Mouse (Mus musculus) limb, embryonic 13.5 days (tissue): ENCODE data around the gene Arap2. TPM values are rescaled to one million over a fixed set of nuclear protein-coding genes. Genes with fewer than 3 reads are reported as not detected.
A peak's percentile ranks its signal among the peaks of the same experiment; 100 is the strongest.

Experiments used
- ATAC-seq: fragments of 200-750 bp; cut with Nextera tagmentation; 2 replicates; pipeline ENCODE4 v1.8.0; 2017; ENCODE audit warnings: low read depth, moderate number of reproducible peaks, moderate TSS enrichment; ENCODE audit not compliant: low FRiP score
- H3K27ac ChIP-seq: fragments of 300-500 bp; sonication (generic); 2 replicates; pipeline ENCODE4 v1.5.1; 2015; ENCODE audit warnings: inconsistent platforms, mild to moderate bottlenecking, moderate library complexity
- H3K27me3 ChIP-seq: fragments of 300-500 bp; sonication (generic); 2 replicates; pipeline ENCODE4 v1.6.1; 2015; ENCODE audit warnings: mild to moderate bottlenecking, inconsistent platforms
- H3K36me3 ChIP-seq: fragments of 300-500 bp; sonication (generic); 2 replicates; pipeline ENCODE4 v1.6.1; 2015; ENCODE audit warnings: inconsistent platforms, mild to moderate bottlenecking, moderate library complexity
- H3K4me1 ChIP-seq: fragments of 300-500 bp; sonication (generic); 2 replicates; pipeline ENCODE4 v1.6.1; 2015; ENCODE audit warnings: inconsistent platforms
- H3K4me2 ChIP-seq: fragments of 300-500 bp; sonication (generic); replicated peaks from 2 replicates; pipeline ENCODE4 v1.6.1; 2015; ENCODE audit warnings: inconsistent platforms, mild to moderate bottlenecking, moderate library complexity
- H3K4me3 ChIP-seq: fragments of 300-500 bp; sonication (generic); 2 replicates; pipeline ENCODE4 v1.5.1; 2015; ENCODE audit warnings: moderate library complexity, mild to moderate bottlenecking, inconsistent platforms
- H3K9ac ChIP-seq: fragments of 300-500 bp; sonication (generic); 2 replicates; pipeline ENCODE4 v1.6.1; 2015; ENCODE audit warnings: mild to moderate bottlenecking, inconsistent platforms
- H3K9me3 ChIP-seq: fragments of 300-500 bp; sonication (generic); 2 replicates; pipeline ENCODE4 v1.6.1; 2016; ENCODE audit warnings: inconsistent platforms
- WGBS: fragments of 180-500 bp; shearing (Covaris S2); methylation state at CpG from one replicate; pipeline ENCODE4 v1.1.7; 2015; 5-methylcytosine and 5-hydroxymethylcytosine counted together
- polyA plus RNA-seq: library from polyadenylated mRNA; unstranded; fragments of >200 nt; fragmentation: Nextera tagmentation; extraction: Ambion mirVana; gene quantifications from 2 replicates; pipeline ENCODE4 v1.2.1, GENCODE M21; 2015

Arap2 gene
- polyA plus RNA-seq, 1 experiment from 2014 or later = 2.2 TPM

DNA sequence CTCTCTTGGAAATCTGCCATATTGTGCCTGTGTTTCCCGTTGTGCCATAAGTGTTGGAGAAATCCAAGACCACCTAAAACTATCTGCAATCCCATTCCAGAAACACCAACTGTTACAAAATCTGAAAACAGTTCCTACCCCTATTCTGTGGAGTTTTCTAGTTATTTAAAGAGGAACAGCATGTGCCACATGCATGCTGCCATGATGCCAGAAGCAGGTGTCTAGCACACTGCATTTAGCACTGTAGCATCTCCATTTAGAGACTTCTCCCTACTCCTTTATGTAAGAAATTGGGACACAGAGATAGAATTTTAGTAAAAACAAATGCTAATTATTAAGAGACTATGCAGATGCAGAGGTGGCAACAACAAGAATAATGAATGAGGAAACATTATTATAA is 102.8 kb downstream of the Arap2 start:
- no peak for ATAC-seq
- no peaks in the 10 kb centered on the region for H3K4me1 ChIP-seq
- no peak overlapping the region for H3K27ac ChIP-seq
- H3K27me3 ChIP-seq = no peaks in the 10 kb centered on the region
- H3K4me3 ChIP-seq = no peak overlapping the region
- 83% methylated on average over 1 of the region's 1 CpGs for WGBS
- no peaks in the 10 kb centered on the region for H3K36me3 ChIP-seq
- no peak overlapping the region for H3K9ac ChIP-seq
- no peaks in the 10 kb centered on the region for H3K9me3 ChIP-seq
- no peak overlapping the region for H3K4me2 ChIP-seq

DNA sequence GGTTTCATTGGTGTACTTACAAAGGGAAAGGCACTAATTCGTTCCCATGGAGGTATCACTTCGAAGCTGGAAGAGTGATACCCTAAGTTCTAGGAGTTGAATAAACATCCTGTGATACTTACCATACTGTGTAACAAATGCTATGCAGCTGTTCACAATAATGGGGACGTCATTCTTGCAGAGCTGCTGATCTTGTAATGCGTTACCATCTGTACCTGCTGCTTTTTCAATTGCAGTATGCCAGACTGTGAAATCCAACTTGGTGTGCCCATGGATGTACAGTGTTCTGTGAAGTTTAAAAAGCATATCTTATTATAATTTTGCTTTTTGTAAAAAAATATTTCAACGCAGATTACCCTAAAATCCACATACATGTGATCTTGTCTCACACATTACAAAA is 112.0 kb downstream of the Arap2 start:
- no peak overlapping the region for H3K27ac ChIP-seq
- peak; percentile 28; the same call in 1 of the 2 replicates for ATAC-seq
- H3K4me2 ChIP-seq = no peak overlapping the region
- H3K9ac ChIP-seq = no peak overlapping the region
- no peaks in the 10 kb centered on the region for H3K27me3 ChIP-seq
- H3K9me3 ChIP-seq = no peaks in the 10 kb centered on the region
- no peaks in the 10 kb centered on the region for H3K36me3 ChIP-seq
- H3K4me3 ChIP-seq = no peak overlapping the region
- no peaks in the 10 kb centered on the region for H3K4me1 ChIP-seq
- WGBS = 58% methylated on average over 5 of the region's 5 CpGs

DNA sequence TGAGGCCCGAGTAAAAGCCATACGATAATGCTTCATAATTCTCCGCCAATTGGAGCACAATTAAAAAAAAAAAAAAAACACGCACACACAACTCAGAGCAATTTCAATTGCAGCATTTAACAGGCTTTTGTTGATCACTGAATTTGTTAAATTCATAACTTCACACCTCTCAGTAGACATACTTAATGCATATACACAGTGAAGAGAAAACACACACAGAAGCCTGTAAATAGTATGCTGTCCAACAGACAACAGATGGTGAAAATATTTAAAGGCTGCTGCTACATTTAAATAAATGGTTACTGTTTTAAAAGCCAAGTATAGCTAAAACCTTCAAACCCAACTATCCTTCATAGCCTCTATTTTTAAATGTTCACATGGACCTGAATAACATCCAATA is 123.6 kb downstream of the Arap2 start:
- Histone ChIP-seq H3K27ac (no peak overlapping the region), H3K4me1 (no peaks in the 10 kb centered on the region), H3K9ac (no peak overlapping the region), H3K4me3 (no peak overlapping the region), H3K9me3 (no peaks in the 10 kb centered on the region), H3K36me3 (no peaks in the 10 kb centered on the region), H3K4me2 (no peak overlapping the region), H3K27me3 (no peaks in the 10 kb centered on the region)
- ATAC-seq = no peak
- WGBS = 85% methylated on average over 4 of the region's 4 CpGs

DNA sequence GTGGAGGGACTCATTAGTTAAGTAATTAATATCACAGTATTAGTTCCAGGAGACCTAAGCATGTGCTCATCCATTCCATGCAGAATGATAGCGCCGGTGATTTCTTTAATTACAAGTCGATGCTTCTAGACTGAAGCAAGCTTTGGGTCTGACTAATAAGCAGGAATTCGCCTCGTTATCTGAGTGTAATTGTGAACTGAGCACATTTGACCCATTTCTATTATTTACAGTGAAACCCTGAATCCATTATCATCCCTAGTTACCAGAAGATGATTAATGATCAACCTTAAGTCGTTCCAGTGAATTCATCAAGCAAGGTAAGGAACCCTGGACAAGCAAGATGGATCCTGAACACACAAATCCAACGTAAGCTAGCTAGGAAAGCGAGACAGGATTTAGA is 125.5 kb downstream of the Arap2 start:
- Histone ChIP-seq H3K4me1 (no peaks in the 10 kb centered on the region), H3K4me2 (no peak overlapping the region), H3K4me3 (no peak overlapping the region), H3K27ac (no peak overlapping the region), H3K36me3 (no peaks in the 10 kb centered on the region), H3K27me3 (no peaks in the 10 kb centered on the region), H3K9me3 (no peaks in the 10 kb centered on the region), H3K9ac (no peak overlapping the region)
- ATAC-seq = no peak
- 75% methylated on average over 8 of the region's 8 CpGs for WGBS

DNA sequence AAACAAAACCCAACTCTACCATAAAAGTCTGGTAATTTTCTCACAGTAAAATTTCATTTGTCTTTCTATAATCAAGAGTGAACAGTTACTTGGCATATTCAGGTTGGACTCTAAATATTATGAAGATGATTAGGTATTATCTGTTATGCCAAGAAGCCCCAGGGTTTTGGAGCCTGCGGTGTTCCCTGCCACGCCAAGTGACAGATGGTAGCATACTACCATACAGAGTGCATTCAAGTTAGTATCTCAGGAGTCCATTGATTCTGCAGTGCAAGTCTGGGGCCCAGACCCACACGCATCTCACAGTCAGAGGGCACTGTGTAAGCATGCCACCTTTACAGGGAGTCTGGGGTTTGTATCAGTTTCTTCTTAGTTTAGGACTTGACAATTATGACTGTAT is 129.6 kb downstream of the Arap2 start:
- no peak overlapping the region for H3K9ac ChIP-seq
- no peak for ATAC-seq
- H3K4me3 ChIP-seq = no peak overlapping the region
- no peak overlapping the region for H3K4me2 ChIP-seq
- H3K27ac ChIP-seq = no peak overlapping the region
- no peaks in the 10 kb centered on the region for H3K36me3 ChIP-seq
- WGBS = 90% methylated on average over 3 of the region's 3 CpGs
- H3K4me1 ChIP-seq = no peaks in the 10 kb centered on the region
- H3K9me3 ChIP-seq = no peaks in the 10 kb centered on the region
- no peaks in the 10 kb centered on the region for H3K27me3 ChIP-seq

DNA sequence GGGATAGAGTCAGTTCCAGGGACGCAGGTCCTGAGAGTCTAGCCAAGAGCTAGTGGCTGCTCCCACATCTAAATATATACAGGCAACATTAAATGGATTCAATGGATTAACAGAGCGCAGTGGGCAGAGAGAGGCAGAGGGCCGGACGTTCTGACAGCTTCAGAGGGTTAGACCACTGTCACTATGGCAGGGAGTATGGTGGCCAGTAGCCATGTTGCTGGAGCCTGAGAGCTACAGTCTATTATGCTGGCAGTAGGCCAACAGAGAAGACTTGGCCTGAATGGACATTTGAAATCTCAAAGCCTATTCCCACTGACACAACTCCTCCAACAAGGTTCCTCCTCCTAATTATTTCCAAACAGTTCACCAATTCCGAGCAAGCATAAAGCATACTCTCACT is 137.1 kb downstream of the Arap2 start:
- Histone ChIP-seq H3K4me1 (no peaks in the 10 kb centered on the region), H3K4me2 (no peak overlapping the region), H3K4me3 (no peak overlapping the region), H3K27me3 (no peaks in the 10 kb centered on the region), H3K36me3 (no peaks in the 10 kb centered on the region), H3K9ac (no peak overlapping the region), H3K9me3 (no peaks in the 10 kb centered on the region), H3K27ac (no peak overlapping the region)
- no peak for ATAC-seq
- 81% methylated on average over 5 of the region's 5 CpGs for WGBS

DNA sequence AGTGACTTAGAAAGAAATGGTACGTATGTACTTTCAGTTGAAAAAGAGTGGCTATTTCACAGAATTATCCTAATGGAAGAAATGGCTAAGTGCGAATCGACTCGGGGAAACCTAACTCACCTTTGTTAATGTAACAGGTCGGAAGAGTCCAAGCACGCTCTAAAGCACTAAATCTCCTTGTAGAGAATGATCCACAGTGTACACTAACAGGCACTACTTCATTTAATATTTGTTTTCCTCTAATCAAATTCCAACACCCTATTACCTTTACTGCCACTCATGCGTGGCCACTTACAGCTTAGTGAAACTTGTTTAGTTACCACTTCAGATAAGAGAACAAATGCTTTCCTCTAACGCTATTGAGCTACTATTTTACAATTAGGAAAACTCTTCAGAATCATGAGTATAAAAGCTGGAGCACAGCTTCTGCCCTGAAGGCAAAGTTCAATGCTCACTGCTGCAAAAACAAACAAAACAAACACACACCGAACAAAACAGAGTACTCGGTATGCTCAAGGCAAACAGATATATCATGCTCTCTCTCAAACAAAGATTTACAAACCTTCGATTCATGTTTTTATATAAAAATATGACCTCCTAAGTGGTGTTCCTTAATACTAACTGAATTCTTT is 143.0 kb downstream of the Arap2 start:
- H3K4me2 ChIP-seq = no peak overlapping the region
- no peak overlapping the region for H3K4me3 ChIP-seq
- H3K9ac ChIP-seq = no peak overlapping the region
- H3K27ac ChIP-seq = no peak overlapping the region
- no peaks in the 10 kb centered on the region for H3K36me3 ChIP-seq
- H3K4me1 ChIP-seq = no peaks in the 10 kb centered on the region
- H3K9me3 ChIP-seq = no peaks in the 10 kb centered on the region
- ATAC-seq = no peak
- WGBS = 88% methylated on average over 11 of the region's 11 CpGs
- no peaks in the 10 kb centered on the region for H3K27me3 ChIP-seq

DNA sequence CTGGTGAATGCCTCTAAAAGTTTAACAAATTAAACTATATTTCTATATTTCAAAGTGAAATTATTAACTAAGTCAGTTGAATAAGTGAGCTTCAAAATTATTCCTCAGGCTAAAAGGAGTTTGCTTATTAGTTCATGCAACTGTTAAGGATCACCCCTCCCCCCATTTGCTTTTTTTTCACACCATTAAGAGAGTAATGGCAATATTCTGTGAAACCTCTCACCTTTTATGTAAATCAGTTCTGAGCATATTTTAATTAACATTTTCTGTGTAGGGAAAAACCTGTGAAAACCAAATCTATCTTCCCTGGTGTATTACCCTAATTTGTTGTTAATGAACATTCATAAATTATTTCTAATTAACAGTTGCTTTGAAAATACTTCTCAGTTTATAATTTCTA is 147.7 kb downstream of the Arap2 start:
- Histone ChIP-seq H3K9me3 (no peaks in the 10 kb centered on the region), H3K4me1 (no peaks in the 10 kb centered on the region)

DNA sequence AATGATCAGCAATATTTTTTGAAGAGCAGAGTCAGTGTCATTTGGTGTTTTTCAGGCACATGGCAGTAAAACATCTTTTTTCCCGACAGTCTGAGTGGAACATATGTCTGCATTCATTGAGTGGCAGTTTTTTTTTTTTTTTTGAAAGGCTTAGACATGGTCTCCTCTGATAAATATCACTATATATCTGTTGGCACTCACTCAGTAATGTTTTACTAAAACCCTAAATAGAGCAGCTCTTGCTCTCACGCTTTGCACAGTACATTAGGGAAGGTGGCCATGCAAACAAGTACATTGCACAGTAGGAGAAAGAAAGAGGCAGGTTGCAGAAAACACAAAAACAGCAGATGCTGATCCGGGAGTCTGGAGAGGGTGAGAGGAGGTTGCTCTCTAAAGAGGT is 154.0 kb downstream of the Arap2 start:
- no peak for ATAC-seq
- 67% methylated on average over 3 of the region's 3 CpGs for WGBS
- H3K9ac ChIP-seq = no peak overlapping the region
- H3K4me3 ChIP-seq = no peak overlapping the region
- no peaks in the 10 kb centered on the region for H3K4me1 ChIP-seq
- H3K27ac ChIP-seq = no peak overlapping the region
- no peaks in the 10 kb centered on the region for H3K36me3 ChIP-seq
- no peak overlapping the region for H3K4me2 ChIP-seq
- no peaks in the 10 kb centered on the region for H3K9me3 ChIP-seq
- H3K27me3 ChIP-seq = no peaks in the 10 kb centered on the region

More for the DNA sequence above, 147.7 kb downstream of the Arap2 start:
- H3K27ac ChIP-seq = no peak overlapping the region
- H3K9ac ChIP-seq = no peak overlapping the region
- H3K4me3 ChIP-seq = no peak overlapping the region
- no peaks in the 10 kb centered on the region for H3K27me3 ChIP-seq
- no peak overlapping the region for H3K4me2 ChIP-seq
- no peak for ATAC-seq
- H3K36me3 ChIP-seq = no peaks in the 10 kb centered on the region

DNA sequence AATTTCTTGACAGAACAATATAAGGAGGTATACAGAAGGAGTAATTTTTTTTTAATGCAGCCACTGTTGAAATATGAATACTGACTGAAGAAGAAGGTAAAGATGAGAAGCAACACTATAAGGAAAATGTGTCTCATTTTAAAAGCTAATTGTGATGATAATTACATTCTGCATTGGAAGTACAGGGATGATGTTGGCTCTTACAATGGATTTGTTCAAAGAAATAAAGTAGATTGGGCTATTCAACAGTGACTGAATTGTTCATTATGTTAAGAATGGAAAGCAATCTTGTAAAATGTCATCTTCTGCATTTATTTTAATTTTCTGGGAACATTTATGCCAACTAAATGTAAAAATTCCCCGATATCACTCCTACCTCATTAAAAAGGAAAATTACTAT is 178.6 kb downstream of the Arap2 start:
- no peak for ATAC-seq
- Histone ChIP-seq H3K36me3 (no peaks in the 10 kb centered on the region), H3K27ac (no peak overlapping the region), H3K9me3 (no peaks in the 10 kb centered on the region), H3K9ac (no peak overlapping the region), H3K4me3 (no peak overlapping the region), H3K27me3 (no peaks in the 10 kb centered on the region), H3K4me1 (no peaks in the 10 kb centered on the region), H3K4me2 (no peak overlapping the region)
- WGBS = 90% methylated on average over 1 of the region's 1 CpGs

DNA sequence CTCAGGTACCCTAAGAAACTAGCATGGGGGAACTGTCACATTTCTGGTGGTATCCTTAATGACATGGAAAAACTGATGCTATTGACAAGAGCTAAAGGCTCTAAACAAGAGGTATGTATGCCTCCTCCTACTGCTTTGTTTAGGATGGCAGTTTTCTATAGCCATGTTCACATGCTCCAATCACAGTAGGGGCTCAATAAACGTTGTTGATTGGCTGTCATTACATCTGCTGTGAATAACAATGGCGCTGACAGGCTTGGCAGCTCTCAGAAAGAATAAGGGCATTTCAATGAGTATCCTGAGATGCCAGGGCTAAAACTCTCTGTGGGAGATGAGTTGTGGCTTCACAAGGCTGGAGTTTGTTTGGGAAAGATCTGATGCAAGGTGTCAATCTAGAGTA is 183.3 kb downstream of the Arap2 start:
- H3K4me3 ChIP-seq = no peak overlapping the region
- no peaks in the 10 kb centered on the region for H3K36me3 ChIP-seq
- H3K9ac ChIP-seq = no peak overlapping the region
- H3K27me3 ChIP-seq = no peaks in the 10 kb centered on the region
- H3K27ac ChIP-seq = no peak overlapping the region
- H3K9me3 ChIP-seq = no peaks in the 10 kb centered on the region
- no peak for ATAC-seq
- H3K4me1 ChIP-seq = no peaks in the 10 kb centered on the region
- no peak overlapping the region for H3K4me2 ChIP-seq
- WGBS = 25% methylated on average over 2 of the region's 2 CpGs

DNA sequence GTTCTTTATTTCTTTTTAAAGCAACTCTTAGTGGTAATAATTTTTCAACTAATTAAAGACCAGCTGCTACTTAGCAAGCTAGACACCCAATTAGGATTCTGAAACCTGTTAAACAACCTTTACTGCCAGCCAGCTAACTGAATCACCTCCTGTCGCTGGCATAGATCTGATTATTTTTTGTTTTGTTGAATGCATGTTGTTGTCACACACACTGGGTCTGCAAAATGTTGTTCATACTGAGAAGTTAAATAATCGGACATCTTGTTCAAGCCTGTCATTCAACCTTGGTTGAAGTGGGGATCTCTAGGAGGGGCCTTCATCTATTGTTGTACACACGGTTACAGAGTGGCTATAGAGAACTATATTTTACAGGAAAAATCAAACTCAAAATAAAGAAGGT is 184.3 kb downstream of the Arap2 start:
- Histone ChIP-seq H3K27me3 (no peaks in the 10 kb centered on the region), H3K4me3 (no peak overlapping the region), H3K9me3 (no peaks in the 10 kb centered on the region), H3K9ac (no peak overlapping the region), H3K4me1 (no peaks in the 10 kb centered on the region), H3K4me2 (no peak overlapping the region), H3K27ac (no peak overlapping the region), H3K36me3 (no peaks in the 10 kb centered on the region)
- no peak for ATAC-seq
- WGBS = 73% methylated on average over 3 of the region's 3 CpGs

DNA sequence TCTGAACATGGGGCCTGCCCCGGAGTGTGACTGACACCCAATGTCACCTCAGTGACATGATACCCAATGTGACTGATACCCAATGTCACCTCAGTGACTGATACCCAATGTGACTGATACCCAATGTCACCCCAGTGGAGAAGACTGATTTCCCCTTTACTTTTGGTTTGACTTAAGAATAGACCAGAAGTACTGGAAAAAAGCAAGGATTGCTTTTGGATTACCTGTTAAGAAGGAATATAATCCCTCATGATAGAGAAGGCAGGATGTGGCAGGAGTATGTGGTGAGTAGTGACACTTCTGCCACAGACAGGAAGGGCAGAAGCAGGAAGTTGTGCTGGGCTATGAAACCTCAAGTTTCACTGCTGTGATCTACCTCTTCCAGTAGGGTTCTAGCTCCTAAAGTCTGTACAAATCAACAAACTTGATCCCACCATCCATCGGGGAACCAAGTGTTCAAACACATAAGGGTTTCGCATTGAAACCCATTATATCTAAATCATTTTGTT is 191.6 kb downstream of the Arap2 start:
- ATAC-seq = no peak
- H3K9me3 ChIP-seq = no peaks in the 10 kb centered on the region
- no peak overlapping the region for H3K4me3 ChIP-seq
- no peaks in the 10 kb centered on the region for H3K27me3 ChIP-seq
- H3K36me3 ChIP-seq = no peaks in the 10 kb centered on the region
- H3K9ac ChIP-seq = no peak overlapping the region
- H3K4me2 ChIP-seq = no peak overlapping the region
- WGBS = 89% methylated on average over 3 of the region's 3 CpGs
- no peak overlapping the region for H3K27ac ChIP-seq
- no peaks in the 10 kb centered on the region for H3K4me1 ChIP-seq
